Mouse (Mus musculus) limb, embryonic 11.5 days (tissue): ENCODE results near the gene Ccl19. TPM values are rescaled to one million over a fixed set of nuclear protein-coding genes. Genes with fewer than 3 reads are reported as not detected.
"Not testable (repeated sequence)": the region's sequence is repeated elsewhere in the genome, so short reads cannot be mapped to it uniquely, and the experiment has no call there.

Source experiments
- ATAC-seq: fragments of 200-750 bp; cut with Nextera tagmentation; 2 replicates; pipeline ENCODE4 v1.8.0; 2017; ENCODE audit warnings: low read depth; ENCODE audit not compliant: insufficient number of reproducible peaks, low FRiP score, low TSS enrichment
- DNase-seq: peaks from one replicate; pipeline ENCODE4 v3.0.0-alpha.2; 2015; ENCODE audit warnings: low spot score
- H3K27ac ChIP-seq: fragments of 300-500 bp; sonication (generic); replicated peaks from 2 replicates; pipeline ENCODE4 v1.5.1; 2014; ENCODE audit warnings: low read depth, mild to moderate bottlenecking, low read length
- H3K27me3 ChIP-seq: fragments of 300-500 bp; sonication (generic); 2 replicates; pipeline ENCODE4 v1.6.1; 2014; ENCODE audit warnings: mild to moderate bottlenecking, low read length, mixed read lengths; ENCODE audit not compliant: control insufficient read depth, insufficient read depth
- H3K36me3 ChIP-seq: fragments of 300-500 bp; sonication (generic); 2 replicates; pipeline ENCODE4 v1.6.1; 2014; ENCODE audit warnings: mild to moderate bottlenecking, low read length, moderate library complexity, mixed read lengths; ENCODE audit not compliant: control insufficient read depth, insufficient read depth
- H3K4me1 ChIP-seq: fragments of 300-500 bp; sonication (generic); 2 replicates; pipeline ENCODE4 v1.6.1; 2014; ENCODE audit warnings: low read length, mixed read lengths; ENCODE audit not compliant: control insufficient read depth, insufficient read depth
- H3K4me2 ChIP-seq: fragments of 300-500 bp; sonication (generic); 2 replicates; pipeline ENCODE4 v1.6.1; 2014; ENCODE audit warnings: low read depth, mild to moderate bottlenecking, moderate library complexity; ENCODE audit not compliant: severe bottlenecking
- H3K4me3 ChIP-seq: fragments of 300-500 bp; sonication (generic); 2 replicates; pipeline ENCODE4 v1.5.1; 2014; ENCODE audit warnings: low read depth, low read length
- H3K9ac ChIP-seq: fragments of 300-500 bp; sonication (generic); 2 replicates; pipeline ENCODE4 v1.6.1; 2014; ENCODE audit warnings: mild to moderate bottlenecking, low read length
- H3K9me3 ChIP-seq: fragments of 300-500 bp; sonication (generic); 2 replicates; pipeline ENCODE4 v1.6.1; 2016; ENCODE audit warnings: low read length; ENCODE audit not compliant: control insufficient read depth
- WGBS: fragments of 180-500 bp; shearing (Covaris S2); extraction: QIAGEN DNeasy Blood & Tissue Kit; methylation state at CpG from one replicate; pipeline ENCODE4 v1.1.7; 2014; 5-methylcytosine and 5-hydroxymethylcytosine counted together
- polyA plus RNA-seq: library from polyadenylated mRNA; unstranded; fragments of >200 nt; fragmentation: Nextera tagmentation; extraction: Ambion mirVana; gene quantifications from 2 replicates; pipeline ENCODE4 v1.2.1, GENCODE M21; 2014

Ccl19 gene
- polyA plus RNA-seq, result not detected in 2 replicates

- H3K9me3 ChIP-seq, H3K9ac ChIP-seq, DNase-seq, H3K4me3 ChIP-seq, ATAC-seq, H3K4me2 ChIP-seq, H3K36me3 ChIP-seq, H3K27ac ChIP-seq, H3K27me3 ChIP-seq, H3K4me1 ChIP-seq: not testable (repeated sequence)
- no CpG with 5 or more reads among the region's 6 CpGs for WGBS
Observed at GRCm38 (mm10) chr4:42756477-42756876, at the start of gene Ccl19. Gene Ccl19, minus strand, starts transcription at chr4:42756577.

GRCm38 (mm10) chr4:42773893-42774292 is 17.5 kb upstream of the Ccl19 start, which contains the start of gene Ccl21a:
Gene Ccl21a, minus strand, starts transcription at chr4:42773993.
- not testable (repeated sequence) for ATAC-seq, H3K4me2 ChIP-seq, H3K36me3 ChIP-seq, H3K27me3 ChIP-seq, DNase-seq, H3K27ac ChIP-seq, H3K9ac ChIP-seq, H3K4me1 ChIP-seq, H3K9me3 ChIP-seq, H3K4me3 ChIP-seq
- no CpG with 5 or more reads among the region's 5 CpGs for WGBS

GRCm38 (mm10) chr4:42735245-42735644 is 21.1 kb downstream of the Ccl19 start, which contains the start of gene 4930578G10Rik:
Gene 4930578G10Rik, plus strand, starts transcription at chr4:42735545.
- H3K9me3 ChIP-seq, H3K4me1 ChIP-seq, H3K27ac ChIP-seq, H3K36me3 ChIP-seq, ATAC-seq, H3K9ac ChIP-seq, H3K4me2 ChIP-seq, H3K27me3 ChIP-seq, H3K4me3 ChIP-seq, DNase-seq: not testable (repeated sequence)
- WGBS, result no CpG with 5 or more reads among the region's 13 CpGs

Other genes with a start within 250 kb of the Ccl19 start
- gene Fam205a2, start 228.4 kb downstream of the Ccl19 start, polyA plus RNA-seq, result not detected in 2 replicates
- not detected in 2 replicates for gene Gm10591, start 144.4 kb downstream of the Ccl19 start, polyA plus RNA-seq
- not detected in 2 replicates for gene Gm2564, start 126.9 kb downstream of the Ccl19 start, polyA plus RNA-seq
- gene Ccl27b, start 101.3 kb downstream of the Ccl19 start, polyA plus RNA-seq, result not detected in 2 replicates
- 0.23 TPM in 1 of 2 replicates, not detected in the other for gene Il11ra2, start 94.7 kb downstream of the Ccl19 start, polyA plus RNA-seq
- gene 4930578G10Rik, start 21.0 kb downstream of the Ccl19 start, polyA plus RNA-seq, result not detected in 2 replicates
- 0.57 and 0.82 TPM in 2 replicates for gene Ccl21a, start 17.4 kb upstream of the Ccl19 start, polyA plus RNA-seq
- 0.07 TPM in 1 of 2 replicates, not detected in the other for gene Fam205a1, start 97.3 kb upstream of the Ccl19 start, polyA plus RNA-seq
- not detected in 2 replicates for gene Gm12394, start 100.2 kb upstream of the Ccl19 start, polyA plus RNA-seq
- not detected in 2 replicates for gene Fam205c, start 117.7 kb upstream of the Ccl19 start, polyA plus RNA-seq
- 0.04 and 0.21 TPM in 2 replicates for gene Phf24, start 160.1 kb upstream of the Ccl19 start, polyA plus RNA-seq
- 7.3 and 7.6 TPM in 2 replicates for gene Dnajb5, start 193.2 kb upstream of the Ccl19 start, polyA plus RNA-seq
- 0.45 and 0.56 TPM in 2 replicates for gene 1700022I11Rik, start 213.0 kb upstream of the Ccl19 start, polyA plus RNA-seq
- gene Vcp, start 243.9 kb upstream of the Ccl19 start, polyA plus RNA-seq, result 654 and 670 TPM in 2 replicates